Mouse (Mus musculus) frontal cortex, postnatal 10 days (tissue): Measurements from ENCODE around the gene Mosmo.
"Not testable (repeated sequence)": the region's sequence is repeated elsewhere in the genome, so short reads cannot be mapped to it uniquely, and the experiment has no call there.

Experiments
- DNase-seq, 2 experiments: peaks; one replicate each; pipeline ENCODE4 v3.0.0; 2022; ENCODE audit warnings: low spot score in 2 of 2, mixed read lengths in 1 of 2

Mosmo gene

GRCm38 (mm10) chr7:120703888-120704287 is 26.5 kb downstream of the Mosmo start:
- DNase-seq = no peak

GRCm38 (mm10) chr7:120712071-120712470 is 34.7 kb downstream of the Mosmo start:
- DNase-seq = no peak

- DNase-seq = no peak
Measured at GRCm38 (mm10) chr7:120713225-120713624, 35.8 kb downstream of the Mosmo start.

GRCm38 (mm10) chr7:120713951-120714350 is 36.5 kb downstream of the Mosmo start:
- DNase-seq = not testable (repeated sequence)

GRCm38 (mm10) chr7:120717261-120717660 is 39.8 kb downstream of the Mosmo start:
- DNase-seq = no peak

GRCm38 (mm10) chr7:120721051-120721450 is 43.6 kb downstream of the Mosmo start:
- DNase-seq = no peak

GRCm38 (mm10) chr7:120721456-120721855 is 44.0 kb downstream of the Mosmo start:
- DNase-seq = no peak

GRCm38 (mm10) chr7:120722063-120722462 is 44.6 kb downstream of the Mosmo start:
- no peak for DNase-seq

- peak in 1 of 2 experiments; percentile 16 for DNase-seq
Measured at GRCm38 (mm10) chr7:120722839-120723278, 45.4 kb downstream of the Mosmo start.

- no peak for DNase-seq
Measured at GRCm38 (mm10) chr7:120727581-120727980, 50.2 kb downstream of the Mosmo start.

- no peak for DNase-seq
Measured at GRCm38 (mm10) chr7:120729635-120730034, 52.2 kb downstream of the Mosmo start.

- no peak for DNase-seq
Measured at GRCm38 (mm10) chr7:120732906-120733305, 55.5 kb downstream of the Mosmo start.

- no peak for DNase-seq
Measured at GRCm38 (mm10) chr7:120739018-120739417, 61.6 kb downstream of the Mosmo start, which contains the start of gene Vwa3a. Gene Vwa3a (plus strand): TSS chr7:120739318.

GRCm38 (mm10) chr7:120739558-120740101 is 62.2 kb downstream of the Mosmo start:
- peak; percentile 37 to 54 for DNase-seq

GRCm38 (mm10) chr7:120743366-120744351 is 66.2 kb downstream of the Mosmo start:
- no peak for DNase-seq

GRCm38 (mm10) chr7:120744606-120745005 is 67.2 kb downstream of the Mosmo start:
- no peak for DNase-seq

- no peak for DNase-seq
Measured at GRCm38 (mm10) chr7:120746029-120746428, 68.6 kb downstream of the Mosmo start.

GRCm38 (mm10) chr7:120746821-120747220 is 69.4 kb downstream of the Mosmo start:
- DNase-seq = no peak

GRCm38 (mm10) chr7:120748478-120748877 is 71.1 kb downstream of the Mosmo start:
- DNase-seq = no peak

- no peak for DNase-seq
Measured at GRCm38 (mm10) chr7:120751330-120751729, 73.9 kb downstream of the Mosmo start.

GRCm38 (mm10) chr7:120751906-120752305 is 74.5 kb downstream of the Mosmo start:
- no peak for DNase-seq

GRCm38 (mm10) chr7:120754671-120755070 is 77.3 kb downstream of the Mosmo start:
- DNase-seq = peak; percentile 47 to 78

- no peak for DNase-seq
Measured at GRCm38 (mm10) chr7:120767369-120767768, 90.0 kb downstream of the Mosmo start.
